Mouse (Mus musculus) C2C12 (cell line): Measurements from ENCODE around the gene Actrt2. TPM values are rescaled to one million over a fixed set of nuclear protein-coding genes. Genes with fewer than 3 reads are reported as not detected.

Experiments used
- H3K27me3 ChIP-seq: one replicate; pipeline ENCODE4 v1.6.1; 2011; ENCODE audit not compliant: control insufficient read depth, insufficient read depth, insufficient read length
- H3K36me3 ChIP-seq: one replicate; pipeline ENCODE4 v1.6.1; 2011; ENCODE audit not compliant: control insufficient read depth, insufficient read depth
- H3K4me3 ChIP-seq: one replicate; pipeline ENCODE4 v1.5.1; 2011; ENCODE audit warnings: mild to moderate bottlenecking, control low read depth; ENCODE audit not compliant: poor library complexity, insufficient read depth, severe bottlenecking
- H3K79me2 ChIP-seq: one replicate; pipeline ENCODE4 v1.6.1; 2011; ENCODE audit not compliant: control insufficient read depth, insufficient read depth
- H3K79me3 ChIP-seq: one replicate; pipeline ENCODE4 v1.6.1; 2011; ENCODE audit warnings: low read depth, control low read depth
- H3ac ChIP-seq: one replicate; pipeline ENCODE3; 2011; ENCODE audit warnings: low read depth; ENCODE audit not compliant: control insufficient read depth, insufficient read length
- CEBPB ChIP-seq: IDR thresholded peaks from one replicate; pipeline ENCODE4 v1.6.1; 2011; ENCODE audit warnings: low read depth, mild to moderate bottlenecking, control low read depth, moderate library complexity
- CTCF ChIP-seq: IDR thresholded peaks from one replicate; pipeline ENCODE4 v1.5.1; 2011; ENCODE audit not compliant: control insufficient read depth, insufficient read depth, insufficient read length
- FOSL1 ChIP-seq: IDR thresholded peaks from one replicate; pipeline ENCODE4 v1.8.0; 2011; ENCODE audit warnings: mild to moderate bottlenecking, low read length; ENCODE audit not compliant: poor library complexity, insufficient read depth, severe bottlenecking
- MAX ChIP-seq: IDR thresholded peaks from one replicate; pipeline ENCODE4 v1.6.1; 2011; ENCODE audit warnings: mild to moderate bottlenecking, control low read depth
- MYOD1 ChIP-seq: IDR thresholded peaks from one replicate; pipeline ENCODE4 v1.6.1; 2011; ENCODE audit warnings: low read depth; ENCODE audit not compliant: control insufficient read depth, insufficient read length
- MYOG ChIP-seq: IDR thresholded peaks from one replicate; pipeline ENCODE4 v1.6.1; 2011; ENCODE audit not compliant: control insufficient read depth, insufficient read length; ENCODE audit errors: extremely low read depth
- USF1 ChIP-seq: IDR thresholded peaks from one replicate; pipeline ENCODE4 v1.6.1; 2011; ENCODE audit warnings: low read depth, mild to moderate bottlenecking, control low read depth, moderate library complexity
- polyA plus RNA-seq: library from polyadenylated mRNA; unstranded; fragments of >200 nt; fragmentation: generic; extraction: Trizol; gene quantifications from one replicate; pipeline ENCODE4 v1.2.1, GENCODE M21; 2012; ENCODE audit warnings: missing spikeins

Actrt2 gene
- polyA plus RNA-seq, 1 experiment, result not detected

DNA sequence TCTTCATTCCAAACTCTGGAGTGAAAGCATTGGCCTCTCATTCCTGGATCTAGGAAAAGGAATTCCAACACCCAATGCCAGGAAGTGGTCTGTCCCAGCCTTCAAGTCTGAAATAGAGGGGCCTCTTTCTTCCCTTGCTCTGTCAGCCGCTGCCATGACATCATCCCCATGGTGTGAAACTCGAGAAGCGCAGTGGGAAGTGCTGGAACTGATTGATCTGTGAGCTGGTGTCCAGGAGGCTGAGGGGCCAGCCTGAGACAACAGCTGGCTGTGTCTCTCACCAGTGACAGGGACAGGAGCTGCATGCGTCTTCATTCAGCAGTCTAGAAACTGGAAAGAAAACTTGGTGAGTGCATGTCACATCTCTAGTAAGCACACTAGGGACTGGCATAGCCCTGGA lies 28.5 kb upstream of the Actrt2 start:
- H3K4me3 ChIP-seq, result no peak overlapping the region
- TF ChIP-seq CTCF, result no peak
- no peak for TF ChIP-seq MYOG
- TF ChIP-seq MYOD1, result no peak
- no peak for TF ChIP-seq CEBPB
- TF ChIP-seq FOSL1, result no peak
- no peak for TF ChIP-seq MAX
- no peak for TF ChIP-seq USF1
- no peaks in the 10 kb centered on the region for H3K79me3 ChIP-seq
- H3K36me3 ChIP-seq, result no peaks in the 10 kb centered on the region
- no peak overlapping the region for H3ac ChIP-seq
- no peaks in the 10 kb centered on the region for H3K27me3 ChIP-seq
- no peaks in the 10 kb centered on the region for H3K79me2 ChIP-seq

DNA sequence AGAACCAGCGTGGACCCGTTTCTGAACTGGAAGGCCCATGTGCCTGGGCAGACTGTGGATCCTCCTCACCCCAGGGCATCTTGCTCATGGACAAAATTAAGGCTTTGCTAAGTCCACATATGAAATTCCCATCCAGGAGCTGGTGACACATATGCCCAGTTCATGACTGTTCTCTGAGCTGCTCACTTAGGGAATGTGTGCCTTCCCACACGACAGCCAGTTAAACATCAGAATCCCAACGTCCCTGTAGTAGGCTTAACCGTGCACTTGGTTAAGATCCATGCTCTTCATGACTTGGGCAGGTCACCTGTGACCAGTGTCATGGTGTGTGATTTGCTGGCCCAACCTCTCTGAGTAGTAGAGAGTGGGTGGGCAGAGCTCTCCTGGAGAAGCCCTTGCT lies 26.7 kb upstream of the Actrt2 start:
- no peaks in the 10 kb centered on the region for H3K27me3 ChIP-seq
- no peak overlapping the region for H3ac ChIP-seq
- H3K36me3 ChIP-seq, result no peaks in the 10 kb centered on the region
- no peaks in the 10 kb centered on the region for H3K79me2 ChIP-seq
- TF ChIP-seq USF1, result no peak
- TF ChIP-seq CTCF, result no peak
- no peak for TF ChIP-seq MAX
- TF ChIP-seq MYOD1, result no peak
- no peak for TF ChIP-seq MYOG
- TF ChIP-seq CEBPB, result no peak
- no peak for TF ChIP-seq FOSL1
- H3K79me3 ChIP-seq, result no peaks in the 10 kb centered on the region
- no peak overlapping the region for H3K4me3 ChIP-seq

DNA sequence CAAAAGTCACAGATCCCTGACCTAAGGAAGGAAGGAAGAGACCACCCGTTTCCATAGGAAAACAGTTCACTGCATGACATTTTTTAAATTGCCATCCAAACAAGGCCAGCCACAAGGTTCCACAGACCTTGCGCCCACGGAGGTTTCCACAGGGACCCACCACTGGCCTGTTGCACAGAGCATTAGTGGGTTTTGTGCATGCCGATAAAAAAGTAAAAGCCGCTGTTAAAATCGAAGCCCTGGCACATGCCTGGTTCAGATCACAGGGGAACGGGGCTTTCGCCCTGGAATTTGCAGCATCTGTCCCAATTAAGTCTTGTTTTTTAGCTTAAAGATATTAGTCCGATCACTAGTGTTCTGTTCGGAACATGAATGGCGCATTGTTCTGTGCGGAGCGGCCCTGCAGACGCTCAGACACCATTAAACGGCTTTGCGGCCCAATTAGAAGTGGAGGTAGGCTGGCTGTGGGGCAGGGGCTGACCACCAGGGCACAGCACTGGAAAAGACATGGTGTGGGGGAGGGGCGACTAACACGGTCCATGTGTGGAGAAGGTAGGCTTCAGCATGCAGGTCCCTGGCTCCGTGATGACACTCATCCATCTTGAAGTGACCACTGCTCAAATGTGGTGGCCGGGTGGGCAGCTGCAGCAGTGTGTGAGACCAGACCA lies 25.8 kb upstream of the Actrt2 start:
- H3K27me3 ChIP-seq, result no peaks in the 10 kb centered on the region
- no peaks in the 10 kb centered on the region for H3K79me2 ChIP-seq
- no peaks in the 10 kb centered on the region for H3K79me3 ChIP-seq
- no peak overlapping the region for H3K4me3 ChIP-seq
- TF ChIP-seq CTCF, result no peak
- TF ChIP-seq FOSL1, result no peak
- no peak for TF ChIP-seq MYOD1
- TF ChIP-seq MAX, result no peak
- TF ChIP-seq MYOG, result no peak
- no peak for TF ChIP-seq USF1
- no peak for TF ChIP-seq CEBPB
- no peak overlapping the region for H3ac ChIP-seq
- no peaks in the 10 kb centered on the region for H3K36me3 ChIP-seq

DNA sequence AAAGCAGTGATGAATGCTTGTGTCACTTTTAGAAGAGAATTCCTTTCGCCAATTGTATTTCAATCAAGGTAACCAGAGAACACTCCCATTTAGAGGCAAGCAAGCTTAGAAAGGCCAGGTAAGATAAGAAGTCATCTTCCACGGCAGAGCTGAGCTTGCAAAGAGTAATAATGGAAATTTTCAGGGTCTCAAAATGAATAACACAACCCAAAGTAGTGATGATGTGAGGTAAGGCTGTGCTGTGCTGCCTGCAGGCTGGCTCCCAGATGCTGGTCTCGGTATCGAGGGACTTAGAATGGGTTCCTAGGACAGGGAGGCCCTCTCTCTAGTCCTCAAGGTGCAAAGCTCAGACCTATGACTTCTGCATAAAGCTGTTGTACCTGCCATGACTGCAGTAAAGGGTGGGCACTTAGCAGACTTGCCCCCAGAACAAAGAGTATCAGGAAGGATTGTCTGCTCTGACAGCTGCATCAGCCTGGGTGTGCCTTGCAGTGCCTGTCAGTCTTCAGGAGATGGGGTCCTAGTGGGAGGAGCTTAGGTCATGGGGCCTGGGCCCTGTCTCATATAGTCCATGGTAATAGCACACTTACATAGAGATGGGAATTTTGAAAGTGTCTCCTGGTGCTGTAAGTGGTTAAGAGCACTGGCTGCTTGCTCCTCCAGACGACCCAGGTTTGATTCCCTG lies 15.5 kb upstream of the Actrt2 start:
- H3K4me3 ChIP-seq, result no peak overlapping the region

DNA sequence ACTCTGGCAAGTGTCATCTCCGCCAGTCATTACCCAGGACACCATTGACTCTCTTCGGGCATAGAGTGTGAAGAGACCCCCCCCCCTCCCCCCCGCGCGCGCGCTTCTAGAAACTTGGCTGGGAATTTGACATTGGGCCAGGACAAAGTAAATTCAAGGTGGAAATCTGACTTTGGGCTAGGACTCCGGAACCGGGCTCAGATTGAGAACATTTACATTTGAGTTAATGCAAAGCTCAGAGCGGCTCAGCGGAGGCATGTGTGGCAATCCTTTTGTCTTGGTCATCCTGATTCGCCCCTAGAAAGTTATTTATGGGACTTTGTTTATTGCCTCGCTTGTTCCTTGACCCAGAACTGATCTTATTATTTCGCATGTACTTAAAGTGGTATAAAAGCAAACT lies 14.6 kb upstream of the Actrt2 start:
- H3K36me3 ChIP-seq, result no peaks in the 10 kb centered on the region
- no peaks in the 10 kb centered on the region for H3K79me2 ChIP-seq
- no peak overlapping the region for H3ac ChIP-seq
- no peaks in the 10 kb centered on the region for H3K27me3 ChIP-seq
- no peak for TF ChIP-seq CEBPB
- TF ChIP-seq MYOG, result no peak
- no peak for TF ChIP-seq USF1
- TF ChIP-seq FOSL1, result no peak
- H3K4me3 ChIP-seq, result no peak overlapping the region
- H3K79me3 ChIP-seq, result no peaks in the 10 kb centered on the region

More for the DNA sequence above, 15.5 kb upstream of the Actrt2 start:
- no peak overlapping the region for H3ac ChIP-seq
- TF ChIP-seq CTCF (no peak), CEBPB (no peak), MAX (no peak)
- H3K79me2 ChIP-seq, result no peaks in the 10 kb centered on the region
- no peaks in the 10 kb centered on the region for H3K36me3 ChIP-seq
- H3K27me3 ChIP-seq, result no peaks in the 10 kb centered on the region
- H3K79me3 ChIP-seq, result no peaks in the 10 kb centered on the region

DNA sequence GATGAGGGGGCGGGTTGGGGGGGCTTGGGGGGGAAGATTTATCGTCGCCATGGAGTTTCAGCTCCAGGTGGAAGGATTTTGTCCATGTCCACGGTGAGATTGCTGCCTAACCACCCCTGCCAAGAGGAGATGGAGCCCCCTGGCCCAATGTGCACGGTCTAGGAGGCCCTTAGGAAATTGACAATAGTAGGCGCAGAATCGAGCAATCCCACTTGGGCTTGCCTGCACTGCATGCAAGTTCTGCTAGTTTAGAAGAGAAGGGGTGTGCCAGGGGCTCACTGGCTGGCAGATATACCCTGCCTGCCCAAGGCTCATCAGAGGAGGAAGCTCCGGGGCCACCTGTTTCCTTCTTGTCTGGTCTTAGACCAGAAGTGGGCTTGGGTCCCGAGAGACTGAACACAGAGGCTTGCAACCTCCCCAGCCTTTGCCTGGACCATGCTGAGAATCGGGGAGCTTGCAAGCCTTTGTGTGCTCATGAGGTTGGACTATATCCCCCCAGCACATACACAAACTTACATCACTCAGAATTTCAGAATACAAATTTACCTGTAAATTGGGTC lies 7.9 kb upstream of the Actrt2 start:
- Histone ChIP-seq H3K27me3 (no peaks in the 10 kb centered on the region), H3ac (no peak overlapping the region), H3K79me3 (no peaks in the 10 kb centered on the region), H3K79me2 (no peaks in the 10 kb centered on the region), H3K4me3 (no peak overlapping the region), H3K36me3 (no peaks in the 10 kb centered on the region)
- no peak for TF ChIP-seq MYOD1
- TF ChIP-seq USF1, result no peak
- no peak for TF ChIP-seq MAX
- TF ChIP-seq CEBPB, result no peak
- no peak for TF ChIP-seq FOSL1
- TF ChIP-seq MYOG, result no peak
- no peak for TF ChIP-seq CTCF
